Mouse (Mus musculus) forebrain, embryonic 13.5 days (tissue): Measurements from ENCODE around the gene Msrb1. TPM values are rescaled to one million over a fixed set of nuclear protein-coding genes. Genes with fewer than 3 reads are reported as not detected.

Experiments
- ATAC-seq: fragments of 200-750 bp; cut with Nextera tagmentation; 2 replicates; pipeline ENCODE4 v1.8.0; 2017
- H3K27ac ChIP-seq: fragments of 300-500 bp; sonication (generic); 2 replicates; pipeline ENCODE4 v1.5.1; 2015; ENCODE audit warnings: inconsistent platforms, mild to moderate bottlenecking, moderate library complexity
- H3K27me3 ChIP-seq: fragments of 300-500 bp; sonication (generic); 2 replicates; pipeline ENCODE4 v1.6.1; 2015; ENCODE audit warnings: mild to moderate bottlenecking, inconsistent platforms
- H3K36me3 ChIP-seq: fragments of 300-500 bp; sonication (generic); 2 replicates; pipeline ENCODE4 v1.6.1; 2015; ENCODE audit warnings: mild to moderate bottlenecking, inconsistent platforms; ENCODE audit not compliant: poor library complexity, severe bottlenecking
- H3K4me1 ChIP-seq: fragments of 300-500 bp; sonication (generic); 2 replicates; pipeline ENCODE4 v1.6.1; 2015; ENCODE audit warnings: inconsistent platforms
- H3K4me2 ChIP-seq: fragments of 300-500 bp; sonication (generic); 2 replicates; pipeline ENCODE4 v1.6.1; 2015; ENCODE audit warnings: inconsistent platforms, mild to moderate bottlenecking, moderate library complexity
- H3K4me3 ChIP-seq: fragments of 300-500 bp; sonication (generic); 2 replicates; pipeline ENCODE4 v1.5.1; 2015; ENCODE audit warnings: mild to moderate bottlenecking, inconsistent platforms
- H3K9ac ChIP-seq: fragments of 300-500 bp; sonication (generic); 2 replicates; pipeline ENCODE4 v1.6.1; 2015; ENCODE audit warnings: mild to moderate bottlenecking, inconsistent platforms
- H3K9me3 ChIP-seq: fragments of 300-500 bp; sonication (generic); replicated peaks from 2 replicates; pipeline ENCODE4 v1.6.1; 2016; ENCODE audit warnings: inconsistent platforms
- WGBS: fragments of 180-500 bp; shearing (Covaris S2); methylation state at CpG from one replicate; pipeline ENCODE4 v1.1.7; 2015; 5-methylcytosine and 5-hydroxymethylcytosine counted together
- polyA plus RNA-seq: library from polyadenylated mRNA; unstranded; fragments of >200 nt; fragmentation: Nextera tagmentation; extraction: Ambion mirVana; gene quantifications from 2 replicates; pipeline ENCODE4 v1.2.1, GENCODE M21; 2015

Msrb1 gene
- polyA plus RNA-seq = 18.8 and 22.1 TPM in 2 replicates

DNA sequence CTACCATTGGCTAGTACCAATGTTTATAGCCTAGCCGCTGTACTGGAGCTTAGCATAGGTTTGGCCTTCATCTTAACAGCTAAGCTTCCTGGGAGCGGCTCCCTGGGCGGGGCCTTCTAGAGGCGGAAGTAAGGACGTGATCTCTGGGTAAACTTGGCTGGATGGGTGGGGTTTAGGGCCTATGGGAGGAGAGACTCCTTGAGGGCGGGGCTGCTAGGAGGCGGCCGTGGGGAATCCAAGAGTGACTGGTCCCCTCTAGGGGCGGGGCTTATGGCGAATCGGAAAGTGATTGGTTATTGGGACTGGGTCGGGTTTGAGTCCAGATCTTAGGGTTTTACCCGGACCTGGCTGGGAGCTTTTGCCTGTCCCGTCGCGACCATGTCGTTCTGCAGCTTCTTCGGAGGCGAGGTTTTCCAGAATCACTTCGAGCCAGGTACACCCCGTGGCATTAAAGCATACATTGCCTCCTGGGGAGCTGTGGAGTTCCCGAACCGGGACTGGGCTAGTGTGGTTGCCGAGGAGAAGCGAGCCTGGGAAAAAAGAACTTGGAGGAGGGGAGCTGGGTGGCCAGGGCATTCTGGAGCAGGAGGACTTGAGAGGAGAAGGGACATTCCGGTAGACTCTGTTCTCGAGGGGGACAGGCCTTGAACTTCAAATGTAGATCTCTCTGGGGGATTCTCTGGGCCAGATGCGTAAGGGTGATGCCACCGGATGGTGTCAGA, at the start of gene Msrb1:
Gene Msrb1, plus strand, starts transcription at position 313 of the 722 bp plus-strand sequence.
- Histone ChIP-seq H3K36me3 (no peaks in the 10 kb centered on the region), H3K9ac (peak within 1 kb of the TSS; percentile 68), H3K27me3 (peaks cover 7% of the 10 kb centered on the region; the same call in 1 of the 2 replicates), H3K9me3 (no peaks in the 10 kb centered on the region), H3K27ac (peak within 1 kb of the TSS; percentile 48), H3K4me1 (peaks cover 16% of the 10 kb centered on the region), H3K4me3 (peak within 1 kb of the TSS; percentile 56), H3K4me2 (peak within 1 kb of the TSS; percentile 79)
- WGBS = under 1% methylated on average over 29 of the region's 29 CpGs
- peak; percentile 98 for ATAC-seq

DNA sequence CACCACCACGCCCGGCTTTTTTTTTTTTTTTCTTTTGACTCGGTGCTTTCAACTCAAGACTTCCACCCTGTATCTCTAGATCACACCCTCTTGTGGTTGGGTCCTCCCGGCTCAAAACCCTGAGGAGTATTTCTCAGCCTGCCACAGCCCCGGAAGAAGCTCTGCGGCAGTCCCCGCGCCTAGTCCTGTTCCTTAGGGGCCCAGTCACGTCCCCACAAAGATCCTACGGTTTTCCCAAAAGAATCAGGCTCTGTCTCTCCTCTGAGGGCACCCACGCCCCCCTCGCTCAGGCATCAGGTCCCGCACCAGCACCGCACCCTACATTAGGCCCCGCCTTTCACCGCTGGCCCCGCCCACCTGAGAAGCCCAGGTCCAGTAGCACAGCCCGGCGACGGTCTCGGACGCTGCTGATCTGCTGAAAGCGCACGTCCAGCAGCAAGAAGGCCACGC, 49.3 kb upstream of the Msrb1 start:
- Histone ChIP-seq H3K4me2 (peak overlapping the region; percentile 58), H3K9ac (peak overlapping the region; percentile 46), H3K9me3 (no peaks in the 10 kb centered on the region), H3K27ac (no peak overlapping the region), H3K27me3 (peaks cover 37% of the 10 kb centered on the region), H3K4me3 (peak overlapping the region; percentile 34), H3K36me3 (peaks cover 14% of the 10 kb centered on the region), H3K4me1 (peaks cover 33% of the 10 kb centered on the region)
- WGBS = 1% methylated on average over 25 of the region's 25 CpGs
- no peak for ATAC-seq

DNA sequence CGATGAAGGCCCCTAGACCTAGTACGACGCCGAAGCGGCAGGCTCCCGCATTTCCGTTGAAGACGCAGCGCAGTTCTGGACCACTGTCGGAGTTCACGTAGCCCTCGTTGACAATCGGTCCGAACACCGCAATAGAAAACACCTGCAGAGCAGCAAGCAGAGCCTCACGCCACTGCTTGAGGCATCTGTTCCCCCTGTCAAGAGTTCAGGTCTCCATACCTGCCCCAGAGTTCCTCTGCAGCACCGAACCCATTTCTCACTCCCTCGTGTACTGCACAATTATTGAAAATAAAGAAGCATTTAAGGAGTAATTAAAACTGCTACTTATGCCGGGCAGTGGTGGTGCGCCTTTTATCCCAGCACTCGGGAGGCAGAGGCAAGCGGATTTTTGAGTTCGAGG, 48.8 kb upstream of the Msrb1 start:
- peaks cover 14% of the 10 kb centered on the region for H3K36me3 ChIP-seq
- H3K27me3 ChIP-seq = peaks cover 37% of the 10 kb centered on the region
- H3K9ac ChIP-seq = peak overlapping the region; percentile 46; the same call in 1 of the 2 replicates
- ATAC-seq = no peak
- H3K27ac ChIP-seq = no peak overlapping the region
- H3K9me3 ChIP-seq = no peaks in the 10 kb centered on the region
- peaks cover 33% of the 10 kb centered on the region for H3K4me1 ChIP-seq
- peak overlapping the region; percentile 34 for H3K4me3 ChIP-seq
- H3K4me2 ChIP-seq = peak overlapping the region; percentile 58
- 16% methylated on average over 23 of the region's 23 CpGs for WGBS

DNA sequence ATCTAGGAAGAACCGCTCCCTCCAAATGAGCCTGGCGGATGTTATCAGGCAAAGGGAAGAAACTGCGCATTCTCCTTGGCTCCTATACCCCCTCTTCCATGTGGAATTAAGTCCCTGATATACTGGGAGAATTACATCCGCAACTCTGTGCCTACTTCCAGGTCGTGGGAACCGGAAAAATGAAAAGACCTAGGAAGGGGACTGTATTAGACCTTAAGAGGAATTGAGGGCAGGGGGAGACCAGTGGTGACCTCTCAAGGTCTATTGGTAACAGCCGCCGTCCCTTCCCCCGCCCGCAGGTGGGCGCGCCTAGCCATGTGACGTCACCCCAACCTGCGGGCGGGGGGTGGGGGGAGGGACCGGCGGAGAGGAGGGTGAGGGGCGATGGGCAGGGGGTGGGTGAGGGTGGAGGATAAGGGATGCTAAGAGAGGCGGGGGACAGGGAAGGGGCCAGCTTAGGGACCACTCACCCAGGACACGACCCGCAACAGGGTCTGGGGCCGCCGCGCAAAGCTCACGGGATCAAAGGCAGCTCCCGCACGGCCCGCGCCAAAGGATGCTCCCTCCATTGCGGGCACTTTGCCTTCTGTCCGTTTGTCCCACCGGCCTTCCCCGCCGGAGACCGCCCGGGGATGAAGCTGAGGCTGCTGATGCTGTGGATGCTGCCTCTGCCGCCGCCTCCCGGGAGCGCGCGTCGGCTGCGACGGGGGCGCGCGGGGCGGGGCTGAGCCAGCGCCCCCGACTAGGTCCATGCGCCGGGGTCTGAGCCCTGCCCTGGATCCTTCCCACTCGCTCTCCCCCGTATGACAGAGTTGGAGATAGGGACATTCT, 47.0 kb upstream of the Msrb1 start, which contains the start of gene Syngr3:
Gene Syngr3, minus strand, starts transcription at position 705 of the 831 bp plus-strand sequence.
- Histone ChIP-seq H3K4me1 (peaks cover 33% of the 10 kb centered on the region), H3K4me3 (peak within 1 kb of the TSS; percentile 80), H3K27me3 (peaks cover 37% of the 10 kb centered on the region), H3K27ac (peak within 1 kb of the TSS; percentile 59; the same call in 1 of the 2 replicates), H3K4me2 (peak within 1 kb of the TSS; percentile 79), H3K9ac (peak within 1 kb of the TSS; percentile 93), H3K9me3 (no peaks in the 10 kb centered on the region), H3K36me3 (peaks cover 22% of the 10 kb centered on the region)
- peak; percentile 72 for ATAC-seq
- WGBS = under 1% methylated on average over 48 of the region's 55 CpGs

DNA sequence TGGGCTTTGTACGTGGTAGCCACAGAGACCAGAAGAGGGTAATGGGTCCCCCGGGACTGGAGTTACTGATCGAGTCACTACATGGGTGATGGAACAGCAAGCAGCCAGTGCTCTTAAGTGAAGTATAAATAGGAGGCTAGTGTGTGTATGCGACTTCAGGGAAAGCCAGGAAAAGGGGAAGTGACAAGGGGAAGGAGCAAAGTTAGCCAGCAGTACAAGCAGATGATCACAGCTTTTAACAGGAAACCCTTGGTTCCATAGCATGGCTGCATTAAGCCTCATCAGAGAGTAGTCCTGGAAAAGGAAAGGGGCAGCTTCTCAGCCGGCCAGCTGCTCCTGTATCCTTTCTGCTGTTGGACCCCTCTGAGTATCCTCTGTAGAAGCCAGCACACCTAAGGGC, 44.1 kb upstream of the Msrb1 start:
- no peak overlapping the region for H3K4me2 ChIP-seq
- no peak for ATAC-seq
- H3K9me3 ChIP-seq = no peaks in the 10 kb centered on the region
- H3K4me3 ChIP-seq = no peak overlapping the region
- peaks cover 46% of the 10 kb centered on the region for H3K4me1 ChIP-seq
- H3K27me3 ChIP-seq = peaks cover 28% of the 10 kb centered on the region
- H3K27ac ChIP-seq = no peak overlapping the region
- peaks cover 15% of the 10 kb centered on the region for H3K36me3 ChIP-seq
- 84% methylated on average over 5 of the region's 5 CpGs for WGBS
- no peak overlapping the region for H3K9ac ChIP-seq

DNA sequence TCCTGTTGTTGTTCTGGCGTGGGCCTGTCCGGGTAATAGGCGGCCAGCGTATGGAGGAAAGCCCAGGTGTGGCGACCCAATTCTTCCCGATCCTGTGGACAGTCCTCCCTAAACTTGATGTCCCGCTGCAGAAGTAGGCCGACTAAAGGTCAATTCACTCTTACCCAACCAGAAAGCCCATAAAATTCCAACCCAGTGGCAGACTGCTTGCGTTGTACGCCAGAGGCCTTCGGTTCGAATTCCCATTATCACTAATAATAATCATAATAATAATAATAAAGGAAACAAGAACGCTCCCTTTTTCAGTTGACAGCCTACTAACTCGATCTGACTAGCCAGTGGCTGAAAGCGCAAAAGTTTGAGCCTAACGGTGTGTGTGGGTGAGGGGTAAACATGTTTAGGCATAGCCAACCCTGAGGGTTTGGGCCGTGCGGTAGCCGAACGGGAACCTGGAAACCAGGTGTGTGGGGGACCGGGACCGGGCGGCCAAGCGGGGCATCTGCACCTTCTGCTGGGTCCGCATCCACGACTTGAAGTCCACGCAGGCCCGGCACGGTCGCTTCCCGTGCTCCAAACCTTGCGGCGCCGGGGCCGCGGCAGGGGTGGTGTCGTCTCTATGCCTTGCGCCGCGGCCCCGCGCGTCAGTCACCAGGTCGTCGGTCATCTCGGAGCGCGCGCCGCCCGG, 41.0 kb upstream of the Msrb1 start:
- H3K4me3 ChIP-seq = peak overlapping the region; percentile 79
- peak; percentile 56 for ATAC-seq
- H3K9ac ChIP-seq = peak overlapping the region; percentile 87
- H3K27me3 ChIP-seq = peaks cover 4% of the 10 kb centered on the region
- peak overlapping the region; percentile 84 for H3K27ac ChIP-seq
- peaks cover 35% of the 10 kb centered on the region for H3K4me1 ChIP-seq
- peaks cover 26% of the 10 kb centered on the region for H3K36me3 ChIP-seq
- 5% methylated on average over 48 of the region's 51 CpGs for WGBS
- no peaks in the 10 kb centered on the region for H3K9me3 ChIP-seq
- peak overlapping the region; percentile 66 for H3K4me2 ChIP-seq

DNA sequence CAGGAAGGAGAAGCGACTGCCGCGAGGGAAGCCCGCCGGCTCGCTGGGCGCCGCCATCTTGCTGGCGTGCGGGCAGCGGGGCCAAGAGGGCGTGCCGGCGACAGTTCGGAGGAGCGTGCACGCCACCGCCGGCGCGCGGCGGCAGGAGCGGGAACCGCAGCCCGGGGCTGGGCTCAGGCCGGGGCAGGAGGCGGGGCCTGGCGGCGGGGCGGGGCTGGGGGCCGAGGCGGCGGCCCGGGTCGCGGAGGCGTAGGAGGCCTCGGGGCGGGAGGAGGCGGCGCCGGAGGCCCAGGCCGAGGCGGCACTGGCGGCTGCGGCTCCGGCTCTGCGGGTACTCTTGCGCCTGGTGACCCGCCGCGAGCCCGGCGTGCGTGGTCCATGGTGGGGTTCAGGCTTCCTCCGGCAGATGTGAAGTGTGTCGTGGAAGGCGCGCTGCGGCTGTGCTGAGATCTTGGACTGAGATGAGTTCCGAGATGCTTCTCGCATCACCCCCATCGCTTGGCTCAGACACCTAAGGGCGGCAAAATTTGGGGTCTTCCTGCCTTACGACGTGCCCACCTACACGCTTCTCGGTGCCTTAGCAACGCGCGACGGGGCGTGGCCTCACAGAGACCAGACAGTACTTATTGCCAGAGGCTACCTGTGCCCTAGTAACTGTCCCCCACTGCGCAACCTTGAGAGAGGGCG, 40.3 kb upstream of the Msrb1 start, which contains the start of the genes Gfer and Noxo1:
Gene Gfer, minus strand, starts transcription at position 146 of the 687 bp plus-strand sequence.
Gene Noxo1, plus strand, starts transcription at position 224 of the 687 bp plus-strand sequence.
- Histone ChIP-seq H3K27me3 (no peaks in the 10 kb centered on the region), H3K4me1 (peaks cover 31% of the 10 kb centered on the region), H3K9me3 (no peaks in the 10 kb centered on the region), H3K4me3 (peak within 1 kb of the TSS; percentile 79), H3K36me3 (peaks cover 33% of the 10 kb centered on the region), H3K9ac (peak within 1 kb of the TSS; percentile 87), H3K27ac (peak within 1 kb of the TSS; percentile 84), H3K4me2 (peak within 1 kb of the TSS; percentile 66)
- WGBS = under 1% methylated on average over 46 of the region's 76 CpGs
- ATAC-seq = peak; percentile 89

DNA sequence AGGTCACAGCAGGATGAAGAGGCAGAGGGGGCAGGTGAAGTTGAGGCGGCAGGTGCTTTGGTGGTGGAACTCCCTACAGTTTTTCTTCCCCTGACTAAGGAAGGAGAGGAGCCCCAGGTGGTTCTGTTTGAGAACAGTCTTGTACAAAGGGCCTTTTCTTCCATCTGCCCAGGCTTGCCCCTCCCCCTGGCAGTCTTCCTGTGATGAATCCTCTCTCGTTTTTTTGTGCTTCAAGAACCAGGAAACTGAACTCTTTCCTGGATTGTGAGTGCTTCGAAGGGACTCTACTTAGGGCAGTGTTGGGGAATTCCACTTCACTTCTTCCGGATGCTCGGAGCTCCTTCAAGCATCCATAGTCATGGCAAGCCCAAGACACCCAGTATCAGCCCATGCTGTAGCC, 38.5 kb upstream of the Msrb1 start:
- Histone ChIP-seq H3K9me3 (no peaks in the 10 kb centered on the region), H3K4me2 (no peak overlapping the region), H3K36me3 (peaks cover 40% of the 10 kb centered on the region), H3K27ac (no peak overlapping the region), H3K9ac (no peak overlapping the region), H3K4me3 (no peak overlapping the region), H3K27me3 (no peaks in the 10 kb centered on the region), H3K4me1 (peaks cover 31% of the 10 kb centered on the region)
- ATAC-seq = no peak
- 17% methylated on average over 5 of the region's 5 CpGs for WGBS

DNA sequence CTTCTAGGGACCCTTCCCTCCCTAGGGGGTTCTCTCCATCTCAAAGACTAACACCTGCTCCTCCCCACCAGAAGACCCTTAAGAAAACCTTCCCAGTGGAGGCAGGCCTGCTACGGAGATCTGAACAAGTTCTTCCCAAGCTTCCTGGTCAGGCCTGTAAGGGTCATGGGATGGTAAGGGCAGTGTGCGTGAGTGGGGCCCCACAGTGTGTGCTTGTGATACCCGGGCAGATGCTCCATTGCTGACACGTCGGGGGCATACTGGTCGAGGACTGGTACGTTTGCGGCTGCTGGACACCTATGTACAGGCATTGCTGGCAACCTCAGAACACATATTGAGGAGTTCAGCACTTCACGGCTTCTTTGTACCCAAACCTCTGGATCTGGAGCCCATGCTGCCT, 37.7 kb upstream of the Msrb1 start:
- Histone ChIP-seq H3K27ac (no peak overlapping the region), H3K9ac (no peak overlapping the region), H3K9me3 (no peaks in the 10 kb centered on the region), H3K4me2 (no peak overlapping the region), H3K4me1 (peaks cover 31% of the 10 kb centered on the region), H3K36me3 (peaks cover 39% of the 10 kb centered on the region), H3K27me3 (no peaks in the 10 kb centered on the region), H3K4me3 (no peak overlapping the region)
- ATAC-seq = no peak
- WGBS = 75% methylated on average over 9 of the region's 9 CpGs

DNA sequence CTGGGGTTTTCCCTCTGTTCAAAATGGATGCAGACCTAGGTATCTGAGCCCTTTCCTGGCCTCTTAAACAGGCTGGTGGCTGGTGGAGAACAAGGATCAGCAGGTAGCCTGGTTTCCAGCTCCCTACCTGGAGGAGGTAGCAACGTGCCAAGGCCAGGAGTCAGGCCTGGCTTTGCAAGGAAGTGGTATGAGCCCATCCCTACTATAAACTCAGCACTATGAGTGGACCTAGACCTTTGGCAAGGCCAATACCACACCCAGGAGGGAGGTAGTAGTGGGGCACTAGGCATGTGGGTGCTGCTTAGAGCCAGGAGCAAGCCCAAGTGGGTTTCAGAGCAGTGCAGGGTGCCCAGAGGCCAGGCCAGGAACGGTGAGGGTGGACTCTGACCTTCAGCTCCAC, 37.0 kb upstream of the Msrb1 start:
- WGBS = 82% methylated on average over 2 of the region's 2 CpGs
- no peak for ATAC-seq
- Histone ChIP-seq H3K9me3 (no peaks in the 10 kb centered on the region), H3K4me2 (no peak overlapping the region), H3K4me1 (peaks cover 31% of the 10 kb centered on the region), H3K27ac (no peak overlapping the region), H3K4me3 (no peak overlapping the region), H3K36me3 (peaks cover 47% of the 10 kb centered on the region), H3K9ac (no peak overlapping the region), H3K27me3 (no peaks in the 10 kb centered on the region)

DNA sequence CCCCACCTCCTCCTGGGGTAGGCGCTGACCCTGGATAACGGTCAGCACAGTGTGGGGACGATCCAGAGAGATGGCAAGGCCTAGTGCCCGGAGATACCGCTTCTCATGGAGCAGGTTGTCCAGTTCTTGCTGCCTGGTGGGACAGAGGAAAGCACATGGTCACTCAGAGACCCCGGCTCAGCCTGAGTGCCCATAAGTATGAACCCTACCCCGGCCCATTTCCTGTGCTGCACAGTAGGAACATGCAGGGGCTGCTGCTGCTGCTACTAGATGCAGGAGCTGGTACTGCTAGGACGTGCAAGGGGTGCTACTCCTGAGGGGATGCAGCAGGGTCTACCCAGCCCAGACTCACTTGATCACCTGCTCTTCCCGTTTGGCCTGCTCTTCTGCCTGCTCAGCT, 35.2 kb upstream of the Msrb1 start:
- 92% methylated on average over 9 of the region's 9 CpGs for WGBS

More for the DNA sequence above, 35.2 kb upstream of the Msrb1 start:
- Histone ChIP-seq H3K36me3 (peaks cover 59% of the 10 kb centered on the region), H3K9me3 (no peaks in the 10 kb centered on the region), H3K4me2 (no peak overlapping the region), H3K4me3 (no peak overlapping the region), H3K27me3 (no peaks in the 10 kb centered on the region), H3K27ac (no peak overlapping the region), H3K4me1 (peaks cover 27% of the 10 kb centered on the region), H3K9ac (no peak overlapping the region)
- no peak for ATAC-seq
